Mouse (Mus musculus): ENCODE results near the gene Ibsp.
A peak's percentile ranks its signal among the peaks of the same experiment; 100 is the strongest.

Ibsp gene

GRCm38 (mm10) chr5:104298994-104299393, at the start of gene Ibsp:
TSS of gene Ibsp (plus strand) at chr5:104299171.
- no peak for DNase-seq (ENCODE audit: low spot score)

GRCm38 (mm10) chr5:104251811-104252210, 47.2 kb upstream of the Ibsp start:
- no peak for DNase-seq (ENCODE audit: low spot score)

- no peak for DNase-seq (ENCODE audit: low spot score)
Measured at GRCm38 (mm10) chr5:104256585-104256984, 42.4 kb upstream of the Ibsp start.

GRCm38 (mm10) chr5:104261908-104262461, 37.0 kb upstream of the Ibsp start:
- no peak for DNase-seq (ENCODE audit: low spot score)

- DNase-seq (ENCODE audit: low spot score): no peak
Measured at GRCm38 (mm10) chr5:104263014-104263776, 35.8 kb upstream of the Ibsp start.

- no peak for DNase-seq (ENCODE audit: low spot score)
Measured at GRCm38 (mm10) chr5:104294201-104294600, 4.8 kb upstream of the Ibsp start.

GRCm38 (mm10) chr5:104314073-104314472, 15.1 kb downstream of the Ibsp start:
- DNase-seq (ENCODE audit: low spot score): no peak

GRCm38 (mm10) chr5:104325029-104325428, 26.1 kb downstream of the Ibsp start, which contains the start of gene Mepe:
TSS of gene Mepe (plus strand) at chr5:104325329.
- no peak for DNase-seq (ENCODE audit: low spot score)

- DNase-seq (ENCODE audit: low spot score): no peak
Measured at GRCm38 (mm10) chr5:104326884-104327283, 27.9 kb downstream of the Ibsp start.

GRCm38 (mm10) chr5:104327389-104327788, 28.4 kb downstream of the Ibsp start:
- no peak for DNase-seq (ENCODE audit: low spot score)

- DNase-seq (ENCODE audit: low spot score): no peak
Measured at GRCm38 (mm10) chr5:104327876-104328275, 28.9 kb downstream of the Ibsp start.

GRCm38 (mm10) chr5:104328317-104328850, 29.4 kb downstream of the Ibsp start:
- DNase-seq (ENCODE audit: low spot score): no peak

GRCm38 (mm10) chr5:104329381-104329780, 30.4 kb downstream of the Ibsp start:
- DNase-seq (ENCODE audit: low spot score): no peak

GRCm38 (mm10) chr5:104330088-104330487, 31.1 kb downstream of the Ibsp start:
- no peak for DNase-seq (ENCODE audit: low spot score)

GRCm38 (mm10) chr5:104332296-104332695, 33.3 kb downstream of the Ibsp start:
- DNase-seq (ENCODE audit: low spot score): no peak

- peak; percentile 82 for DNase-seq (ENCODE audit: low spot score)
Measured at GRCm38 (mm10) chr5:104333231-104333640, 34.3 kb downstream of the Ibsp start.

GRCm38 (mm10) chr5:104333643-104334042, 34.7 kb downstream of the Ibsp start:
- DNase-seq (ENCODE audit: low spot score): no peak

GRCm38 (mm10) chr5:104334516-104334915, 35.5 kb downstream of the Ibsp start:
- no peak for DNase-seq (ENCODE audit: low spot score)

GRCm38 (mm10) chr5:104335962-104336361, 37.0 kb downstream of the Ibsp start:
- DNase-seq (ENCODE audit: low spot score): no peak

- DNase-seq (ENCODE audit: low spot score): no peak
Measured at GRCm38 (mm10) chr5:104337491-104337890, 38.5 kb downstream of the Ibsp start.

GRCm38 (mm10) chr5:104339009-104339408, 40.0 kb downstream of the Ibsp start:
- DNase-seq (ENCODE audit: low spot score): no peak

- DNase-seq (ENCODE audit: low spot score): peak; percentile 81
Measured at GRCm38 (mm10) chr5:104339706-104340512, 40.9 kb downstream of the Ibsp start.

- no peak for DNase-seq (ENCODE audit: low spot score)
Measured at GRCm38 (mm10) chr5:104340513-104340829, 41.5 kb downstream of the Ibsp start.
